Comparison of ENCODE assay signal across 8 mouse cellular contexts in the genomic region with DNA sequence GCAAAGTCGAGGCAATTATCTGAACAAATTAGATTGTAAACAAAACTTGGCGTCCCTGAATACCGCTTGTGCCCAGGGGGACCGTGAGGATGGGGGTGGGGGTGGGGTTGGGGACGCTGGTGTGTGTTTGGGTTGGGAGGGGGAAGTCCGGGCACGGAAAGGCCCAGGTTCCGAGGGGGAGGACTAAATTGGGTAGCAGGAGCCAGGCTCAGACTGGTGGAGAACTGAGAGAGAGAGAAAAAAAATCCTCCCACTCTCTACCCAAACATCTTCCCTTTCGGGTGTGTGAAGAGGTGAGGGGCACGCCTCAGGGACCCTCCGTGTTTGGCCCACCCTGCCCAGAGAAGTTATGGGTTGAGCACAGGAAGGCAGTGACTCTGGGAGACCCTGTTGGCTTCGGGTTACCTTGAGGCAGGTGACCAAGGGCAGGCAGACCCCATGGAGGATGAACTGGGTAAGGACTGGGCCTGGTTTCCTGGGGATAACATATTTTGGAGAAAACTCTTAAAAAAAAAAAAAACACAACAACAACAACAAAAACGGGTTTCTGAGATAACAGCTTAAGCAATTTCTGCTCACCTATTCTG. TPM values are rescaled to one million over a fixed set of nuclear protein-coding genes. Genes with fewer than 3 reads are reported as not detected.
DNase-seq lines count a peak whose midpoint lies in the region; ATAC-seq and TF ChIP-seq lines count a peak whose summit lies in the region.

No protein-coding gene starts in this region.

- peak overlapping the region; percentile 97 for H3K4me2 ChIP-seq in lung, postnatal 0 days (replicated peaks; ENCODE audit: low read depth, low read length)
- H3K4me2 ChIP-seq in limb, embryonic 15.5 days = peak overlapping the region; percentile 83
- peak overlapping the region; percentile 82 for H3K4me2 ChIP-seq in stomach, embryonic 14.5 days (replicated peaks; ENCODE audit: low read depth, low read length)

- H3K9me3 ChIP-seq in lung, postnatal 0 days (ENCODE audit: low read length) = no peaks in the 10 kb centered on the region
- peaks cover 6% of the 10 kb centered on the region; the same call in 1 of the 2 replicates for H3K9me3 ChIP-seq in forebrain, embryonic 10.5 days
- H3K9me3 ChIP-seq in limb, embryonic 15.5 days = no peaks in the 10 kb centered on the region
- no peaks in the 10 kb centered on the region for H3K9me3 ChIP-seq in stomach, embryonic 14.5 days (ENCODE audit: control insufficient read depth, low read depth, low read length)

- DNase-seq in lung, postnatal 0 days (ENCODE audit: low spot score) = no peak
- no peak for DNase-seq in lung, postnatal 4 days
- DNase-seq in forebrain, embryonic 10.5 days (ENCODE audit: extremely low spot score, low spot score) = no peak
- DNase-seq in right cerebral cortex, adult 2 months (ENCODE audit: low spot score in 2 of 2) = no peak
- DNase-seq in cerebellum, adult 18-20 months = no peak
- DNase-seq in layer of hippocampus, postnatal 10 days (ENCODE audit: low spot score in 2 of 2) = no peak

- no peak for TF ChIP-seq CTCF in lung, postnatal 0 days (IDR thresholded peaks at IDR 0.05)

- H3K36me3 ChIP-seq in lung, postnatal 0 days (ENCODE audit: insufficient read depth, low read length) = no peaks in the 10 kb centered on the region
- H3K36me3 ChIP-seq in forebrain, embryonic 10.5 days (replicated peaks) = peaks cover 11% of the 10 kb centered on the region; the same call in 1 of the 2 replicates
- H3K36me3 ChIP-seq in limb, embryonic 15.5 days = no peaks in the 10 kb centered on the region
- no peaks in the 10 kb centered on the region for H3K36me3 ChIP-seq in stomach, embryonic 14.5 days (ENCODE audit: control insufficient read depth, insufficient read depth, low read length)

- H3K9ac ChIP-seq in lung, postnatal 0 days (replicated peaks; ENCODE audit: low read depth) = peak overlapping the region; percentile 76; the same call in 1 of the 2 replicates
- peak overlapping the region; percentile 40 for H3K9ac ChIP-seq in limb, embryonic 15.5 days
- peak overlapping the region; percentile 98 for H3K9ac ChIP-seq in stomach, embryonic 14.5 days (replicated peaks; ENCODE audit: low read depth, low read length)

- TF ChIP-seq EP300 in lung, postnatal 0 days (IDR thresholded peaks at IDR 0.05) = no peak

- no peaks in the 10 kb centered on the region for H3K27me3 ChIP-seq in lung, postnatal 0 days (replicated peaks; ENCODE audit: insufficient read depth, low read length)
- peaks cover 24% of the 10 kb centered on the region for H3K27me3 ChIP-seq in forebrain, embryonic 10.5 days (ENCODE audit: poor library complexity, severe bottlenecking)
- H3K27me3 ChIP-seq in limb, embryonic 15.5 days = no peaks in the 10 kb centered on the region
- H3K27me3 ChIP-seq in stomach, embryonic 14.5 days (ENCODE audit: control insufficient read depth, insufficient read depth, low read length) = no peaks in the 10 kb centered on the region

- H3K4me1 ChIP-seq in lung, postnatal 0 days (ENCODE audit: insufficient read depth, low read depth, low read length) = peaks cover 10% of the 10 kb centered on the region; the same call in 1 of the 2 replicates
- H3K4me1 ChIP-seq in forebrain, embryonic 10.5 days = peaks cover 72% of the 10 kb centered on the region
- H3K4me1 ChIP-seq in limb, embryonic 15.5 days = peaks cover 44% of the 10 kb centered on the region
- peaks cover 24% of the 10 kb centered on the region; the same call in 1 of the 2 replicates for H3K4me1 ChIP-seq in stomach, embryonic 14.5 days (ENCODE audit: control insufficient read depth, insufficient read depth, low read length)

- peak overlapping the region; percentile 89 for H3K4me3 ChIP-seq in lung, postnatal 0 days (ENCODE audit: low read depth, low read length)
- peak overlapping the region; percentile 84 for H3K4me3 ChIP-seq in forebrain, embryonic 10.5 days
- peak overlapping the region; percentile 92 for H3K4me3 ChIP-seq in limb, embryonic 15.5 days
- peak overlapping the region; percentile 89 for H3K4me3 ChIP-seq in stomach, embryonic 14.5 days (ENCODE audit: low read depth, low read length)

- no peak for ATAC-seq in lung, postnatal 0 days
- no peak for ATAC-seq in limb, embryonic 15.5 days (ENCODE audit: insufficient number of reproducible peaks, low FRiP score, low TSS enrichment, low read depth)
- ATAC-seq in stomach, embryonic 14.5 days (ENCODE audit: insufficient number of reproducible peaks, insufficient read depth, low FRiP score, low read depth) = peak; percentile 2; the same call in 1 of the 2 replicates

- H3K27ac ChIP-seq in lung, postnatal 0 days (ENCODE audit: low read length) = 0 out of 2 replicates have a peak overlapping the region, but pooled peaks have one; percentile 94
- peak overlapping the region; percentile 97 for H3K27ac ChIP-seq in forebrain, embryonic 10.5 days
- peak overlapping the region; percentile 98 for H3K27ac ChIP-seq in limb, embryonic 15.5 days
- H3K27ac ChIP-seq in stomach, embryonic 14.5 days (ENCODE audit: low read length) = peak overlapping the region; percentile 94

- 7% methylated on average over 13 of the region's 13 CpGs for WGBS in lung, postnatal 0 days
- WGBS in forebrain, embryonic 10.5 days = under 1% methylated on average over 13 of the region's 13 CpGs
- 3% methylated on average over 13 of the region's 13 CpGs for WGBS in limb, embryonic 15.5 days
- 3% methylated on average over 13 of the region's 13 CpGs for WGBS in stomach, embryonic 14.5 days

RNA-seq across cellular contexts. Expression of gene Foxp4, which starts 1.0 kb away (rescaled TPM):
- polyA plus RNA-seq in lung, postnatal 0 days (2015; fragmentation: Nextera tagmentation; extraction: Ambion mirVana) = 10.2 and 14.3 TPM in 2 replicates
- polyA plus RNA-seq in forebrain, embryonic 10.5 days (2016; fragmentation: Nextera tagmentation; extraction: Ambion mirVana) = 16.6 and 18.0 TPM in 2 replicates
- 18.2 and 22.4 TPM in 2 replicates for polyA plus RNA-seq in limb, embryonic 15.5 days (2015; fragmentation: Nextera tagmentation; extraction: Ambion mirVana)
- polyA plus RNA-seq in stomach, embryonic 14.5 days (2014; fragmentation: Nextera tagmentation; extraction: Ambion mirVana) = 41.8 and 43.3 TPM in 2 replicates
- 10 to 100 TPM; 51.1 to 57.6 TPM for total RNA-seq in layer of hippocampus, postnatal 10 days (2021)

Comparison
In these comparisons a context has a peak if more than half of its experiments do, and no peak if none do; other contexts are left out.
1. H3K9ac ChIP-seq: peak in every context shown above with its lines; median percentile 98 in stomach, embryonic 14.5 days; 76 in lung, postnatal 0 days; 40 in limb, embryonic 15.5 days.